Mouse (Mus musculus) liver, embryonic 12.5 days (tissue): ENCODE results near the gene Wars. TPM values are rescaled to one million over a fixed set of nuclear protein-coding genes. Genes with fewer than 3 reads are reported as not detected.
A peak's percentile ranks its signal among the peaks of the same experiment; 100 is the strongest.

ENCODE experiments used
- ATAC-seq: fragments of 200-750 bp; cut with Nextera tagmentation; 2 replicates; pipeline ENCODE4 v1.8.0; 2017; ENCODE audit warnings: moderate number of reproducible peaks, mild to moderate bottlenecking, moderate library complexity
- H3K27ac ChIP-seq: fragments of 300-500 bp; sonication (generic); 2 replicates; pipeline ENCODE4 v1.5.1; 2016; ENCODE audit warnings: mild to moderate bottlenecking
- H3K27me3 ChIP-seq: fragments of 300-500 bp; sonication (generic); replicated peaks from 2 replicates; pipeline ENCODE4 v1.6.1; 2016; ENCODE audit warnings: mild to moderate bottlenecking, moderate library complexity
- H3K36me3 ChIP-seq: fragments of 300-500 bp; sonication (generic); 2 replicates; pipeline ENCODE4 v1.6.1; 2016; ENCODE audit warnings: mild to moderate bottlenecking, moderate library complexity
- H3K4me1 ChIP-seq: fragments of 300-500 bp; sonication (generic); 2 replicates; pipeline ENCODE4 v1.6.1; 2016
- H3K4me2 ChIP-seq: fragments of 300-500 bp; sonication (generic); 2 replicates; pipeline ENCODE4 v1.6.1; 2016; ENCODE audit warnings: mild to moderate bottlenecking, moderate library complexity
- H3K4me3 ChIP-seq: fragments of 300-500 bp; sonication (generic); 2 replicates; pipeline ENCODE4 v1.5.1; 2016; ENCODE audit warnings: mild to moderate bottlenecking, moderate library complexity
- H3K9ac ChIP-seq: fragments of 300-500 bp; sonication (generic); 2 replicates; pipeline ENCODE4 v1.6.1; 2016; ENCODE audit warnings: mild to moderate bottlenecking, moderate library complexity
- H3K9me3 ChIP-seq: fragments of 300-500 bp; sonication (generic); replicated peaks from 2 replicates; pipeline ENCODE4 v1.6.1; 2016; ENCODE audit warnings: mild to moderate bottlenecking, moderate library complexity
- WGBS: fragments of 180-500 bp; shearing (Covaris S2); methylation state at CpG from one replicate; pipeline ENCODE4 v1.1.7; 2016; ENCODE audit not compliant: insufficient replicate concordance; 5-methylcytosine and 5-hydroxymethylcytosine counted together
- microRNA counts: library from miRNA; unstranded; fragments of <30 nt; microRNA quantifications from one replicate; lab custom pipeline; 2017
- microRNA-seq: library from miRNA; unstranded; fragments of <30 nt; microRNA quantifications from one replicate; pipeline ENCODE4, GENCODE M21; 2017
- polyA plus RNA-seq: library from polyadenylated mRNA; unstranded; fragments of >200 nt; fragmentation: Nextera tagmentation; extraction: Ambion mirVana; gene quantifications from 2 replicates; pipeline ENCODE4 v1.2.1, GENCODE M21; 2016

The Wars gene
- polyA plus RNA-seq, 1 experiment from 2014 or later, result 61.7 TPM

DNA sequence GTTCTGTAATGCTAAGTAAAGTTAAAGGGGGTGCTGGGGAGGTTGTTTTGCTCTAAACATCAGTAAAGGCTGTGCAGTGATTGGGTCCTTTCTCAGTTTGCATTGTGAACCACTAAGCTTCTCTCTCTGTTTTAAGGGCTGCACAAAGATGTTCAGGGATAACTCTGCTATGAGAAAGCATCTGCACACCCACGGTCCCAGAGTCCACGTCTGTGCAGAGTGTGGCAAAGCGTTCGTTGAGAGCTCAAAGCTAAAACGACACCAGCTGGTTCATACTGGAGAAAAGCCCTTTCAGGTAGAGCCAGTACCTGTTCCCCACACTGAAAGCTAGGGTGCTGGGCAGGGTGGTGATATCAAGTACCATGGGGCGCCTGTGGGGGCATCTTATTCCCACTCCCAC, 79.5 kb downstream of the Wars start:
- Histone ChIP-seq H3K4me2 (no peak overlapping the region), H3K9me3 (no peaks in the 10 kb centered on the region), H3K36me3 (peaks cover 84% of the 10 kb centered on the region), H3K27ac (no peak overlapping the region), H3K27me3 (no peaks in the 10 kb centered on the region), H3K4me1 (peaks cover 26% of the 10 kb centered on the region), H3K9ac (no peak overlapping the region), H3K4me3 (no peak overlapping the region)
- WGBS, result 84% methylated on average over 6 of the region's 6 CpGs
- ATAC-seq, result no peak

DNA sequence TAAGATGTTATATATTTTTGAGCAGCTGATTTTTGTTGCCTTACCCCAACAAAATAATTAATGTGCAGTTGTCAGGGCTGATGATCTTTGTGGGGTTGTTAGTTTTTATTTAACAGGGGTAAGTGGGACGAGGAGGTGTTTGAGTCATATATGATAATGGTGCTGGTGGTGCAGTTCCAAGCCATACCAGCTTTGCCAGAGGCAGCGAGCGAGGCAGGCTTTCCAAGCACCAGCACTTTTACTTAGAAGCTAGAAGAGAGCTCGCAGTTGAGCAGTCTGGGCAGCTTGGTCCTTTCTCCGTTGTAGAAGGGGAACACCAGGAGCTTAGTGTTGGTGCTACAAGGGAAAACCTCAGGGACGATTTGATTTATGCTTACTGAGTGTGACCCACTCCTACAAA, 81.5 kb downstream of the Wars start:
- no peak for ATAC-seq

DNA sequence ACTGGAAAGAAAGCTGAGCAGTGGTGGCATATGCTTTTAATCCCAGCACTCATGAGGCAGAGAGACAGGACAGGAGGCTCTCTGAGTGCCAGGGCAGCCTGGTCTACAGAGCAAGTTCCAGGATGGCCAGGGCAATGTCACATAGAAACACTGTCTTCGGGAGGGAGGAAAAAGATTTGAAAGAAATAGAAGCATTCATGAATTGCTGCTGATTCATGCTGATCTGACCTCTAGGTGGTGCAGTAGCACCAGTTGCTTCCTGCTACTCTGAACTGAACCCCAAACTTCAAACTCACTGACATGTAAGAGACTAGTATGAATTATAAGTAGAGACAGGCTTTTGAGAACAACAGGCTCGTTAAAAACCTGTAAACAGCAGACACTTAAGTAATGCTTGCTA, 82.8 kb downstream of the Wars start:
- Histone ChIP-seq H3K4me2 (no peak overlapping the region), H3K9ac (no peak overlapping the region), H3K27me3 (no peaks in the 10 kb centered on the region), H3K36me3 (peaks cover 84% of the 10 kb centered on the region), H3K4me3 (no peak overlapping the region), H3K4me1 (peaks cover 41% of the 10 kb centered on the region), H3K27ac (0 out of 2 replicates have a peak overlapping the region, but pooled peaks have one; percentile 28), H3K9me3 (no peaks in the 10 kb centered on the region)
- peak; percentile 54; the same call in 1 of the 2 replicates for ATAC-seq
- 52% methylated on average over 2 of the region's 2 CpGs for WGBS

More for the DNA sequence above, 81.5 kb downstream of the Wars start:
- WGBS, result 84% methylated on average over 6 of the region's 6 CpGs
- Histone ChIP-seq H3K36me3 (peaks cover 85% of the 10 kb centered on the region), H3K27ac (no peak overlapping the region), H3K4me2 (no peak overlapping the region), H3K4me3 (no peak overlapping the region), H3K4me1 (peaks cover 41% of the 10 kb centered on the region), H3K9ac (no peak overlapping the region; the same call in 1 of the 2 replicates), H3K27me3 (no peaks in the 10 kb centered on the region), H3K9me3 (no peaks in the 10 kb centered on the region)

DNA sequence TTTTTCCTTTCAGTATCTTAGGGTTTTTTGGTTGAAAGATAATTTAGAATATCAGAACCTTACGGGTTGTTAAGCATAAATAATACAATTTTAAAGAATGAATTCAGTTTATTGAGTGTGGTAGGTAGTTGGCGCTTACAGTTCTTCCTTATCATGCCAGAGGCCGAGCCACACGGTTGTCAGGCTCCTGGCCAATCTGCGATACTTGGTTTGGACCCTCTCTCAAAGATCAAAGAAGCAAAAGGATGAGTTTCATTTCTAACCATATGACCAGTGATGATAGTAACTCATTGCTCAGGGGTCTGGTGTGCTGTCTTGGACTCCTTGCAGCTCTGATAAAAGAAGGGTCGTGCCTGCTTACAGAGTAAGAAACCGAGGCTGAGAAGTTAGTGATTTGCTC, 83.7 kb downstream of the Wars start:
- peak; percentile 31; the same call in 1 of the 2 replicates for ATAC-seq
- H3K27ac ChIP-seq, result no peak overlapping the region; the same call in 1 of the 2 replicates

More for the DNA sequence above, 83.7 kb downstream of the Wars start:
- no peak overlapping the region for H3K4me2 ChIP-seq
- H3K4me3 ChIP-seq, result no peak overlapping the region
- peaks cover 84% of the 10 kb centered on the region for H3K36me3 ChIP-seq
- no peak overlapping the region for H3K9ac ChIP-seq
- 53% methylated on average over 7 of the region's 7 CpGs for WGBS
- H3K9me3 ChIP-seq, result no peaks in the 10 kb centered on the region
- no peaks in the 10 kb centered on the region for H3K27me3 ChIP-seq
- H3K4me1 ChIP-seq, result peaks cover 41% of the 10 kb centered on the region

MicroRNAs within 50 kb of the gene (microRNA counts, 519-probe panel; counts per million panel counts)
- microRNA mmu-miR-345-3p (lab: Ali Mortazavi, UCI) (582 counts per million, percentile 70 among the panel's probes with 10 or more counts), microRNA mmu-miR-345-5p (lab: Ali Mortazavi, UCI) (582 counts per million, percentile 70 among the panel's probes with 10 or more counts)

Small RNA genes within 50 kb of the gene (microRNA-seq; reads per million reads assigned to microRNA genes)
- gene Mir345, result 124 reads per million, percentile 48 among the genes with 10 or more reads in this experiment

Other genes with a start within 250 kb of the Wars start
- gene Degs2, start 191.9 kb downstream of the Wars start, polyA plus RNA-seq, result 0.15 and 0.42 TPM in 2 replicates
- gene Yy1, start 101.2 kb downstream of the Wars start, polyA plus RNA-seq, result 13.1 and 14.6 TPM in 2 replicates
- 1.6 and 1.8 TPM in 2 replicates for gene Slc25a29, start 58.3 kb downstream of the Wars start, polyA plus RNA-seq
- gene Slc25a47, start 58.1 kb downstream of the Wars start, polyA plus RNA-seq, result 2.4 and 2.7 TPM in 2 replicates
- gene Wdr25, start 543 bp downstream of the Wars start, polyA plus RNA-seq, result 5.2 and 5.3 TPM in 2 replicates
- gene Begain, start 174.0 kb upstream of the Wars start, polyA plus RNA-seq, result 1.9 and 2.2 TPM in 2 replicates